Mouse (Mus musculus): ENCODE measurements around the gene Gm47996. TPM values are rescaled to one million over a fixed set of nuclear protein-coding genes. Genes with fewer than 3 reads are reported as not detected.

Gene Gm47996
- polyA plus RNA-seq, 1 experiment from 2014 or later: not detected

- Histone ChIP-seq H3K27me3 (replicated peaks) (no peaks in the 10 kb centered on the region), H3K9me3 (no peaks in the 10 kb centered on the region), H3K36me3 (no peaks in the 10 kb centered on the region), H3K27ac (no peak overlapping the region), H3K4me1 (replicated peaks) (no peaks in the 10 kb centered on the region), H3K9ac (no peak overlapping the region), H3K4me3 (replicated peaks) (no peak overlapping the region), H3K4me2 (replicated peaks) (no peak overlapping the region)
- 66% methylated on average over 13 of the region's 13 CpGs for WGBS
- no peak for ATAC-seq
Measured at GRCm38 (mm10) chr1:151236141-151236930, 26.4 kb downstream of the Gm47996 start.

- Histone ChIP-seq H3K9me3 (no peaks in the 10 kb centered on the region), H3K36me3 (no peaks in the 10 kb centered on the region), H3K9ac (no peak overlapping the region), H3K27ac (no peak overlapping the region), H3K4me2 (replicated peaks) (no peak overlapping the region), H3K4me1 (replicated peaks) (no peaks in the 10 kb centered on the region), H3K27me3 (replicated peaks) (no peaks in the 10 kb centered on the region), H3K4me3 (replicated peaks) (no peak overlapping the region)
- ATAC-seq: no peak
- 67% methylated on average over 3 of the region's 3 CpGs for WGBS
Measured at GRCm38 (mm10) chr1:151237780-151238179, 27.8 kb downstream of the Gm47996 start.

- no peaks in the 10 kb centered on the region for H3K9me3 ChIP-seq
- no peaks in the 10 kb centered on the region for H3K4me1 ChIP-seq (replicated peaks)
- H3K36me3 ChIP-seq: no peaks in the 10 kb centered on the region
- ATAC-seq: no peak
- no peaks in the 10 kb centered on the region for H3K27me3 ChIP-seq (replicated peaks)
- no peak overlapping the region for H3K9ac ChIP-seq
- WGBS: 85% methylated on average over 4 of the region's 4 CpGs
- H3K4me2 ChIP-seq (replicated peaks): no peak overlapping the region
- no peak overlapping the region for H3K27ac ChIP-seq
- H3K4me3 ChIP-seq (replicated peaks): no peak overlapping the region
Measured at GRCm38 (mm10) chr1:151243332-151243731, 33.4 kb downstream of the Gm47996 start.

DNA sequence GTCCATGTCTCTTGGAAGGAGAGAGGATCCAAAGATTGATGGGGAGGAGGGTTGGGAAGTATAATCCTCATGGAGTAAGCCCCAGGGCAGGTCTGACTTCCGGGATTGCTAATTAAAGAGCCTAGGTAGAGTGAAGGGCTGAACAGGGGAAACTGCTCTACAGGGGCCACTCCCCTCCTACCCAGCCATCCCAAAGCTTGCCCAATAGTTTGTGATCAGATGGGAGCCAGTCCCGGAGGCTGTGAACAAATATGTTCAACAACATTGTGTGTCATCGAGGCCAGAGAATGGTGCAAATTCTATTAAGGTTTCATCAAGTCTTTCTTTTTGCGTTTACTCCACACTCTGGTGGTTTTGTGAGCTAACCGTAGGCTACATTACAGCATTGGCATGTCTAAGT, 34.1 kb downstream of the Gm47996 start:
- Histone ChIP-seq H3K27ac (no peak overlapping the region), H3K9ac (no peak overlapping the region), H3K9me3 (no peaks in the 10 kb centered on the region), H3K4me2 (replicated peaks) (no peak overlapping the region), H3K4me1 (replicated peaks) (no peaks in the 10 kb centered on the region), H3K4me3 (replicated peaks) (no peak overlapping the region), H3K36me3 (no peaks in the 10 kb centered on the region), H3K27me3 (replicated peaks) (no peaks in the 10 kb centered on the region)
- WGBS: 98% methylated on average over 5 of the region's 5 CpGs
- no peak for ATAC-seq

DNA sequence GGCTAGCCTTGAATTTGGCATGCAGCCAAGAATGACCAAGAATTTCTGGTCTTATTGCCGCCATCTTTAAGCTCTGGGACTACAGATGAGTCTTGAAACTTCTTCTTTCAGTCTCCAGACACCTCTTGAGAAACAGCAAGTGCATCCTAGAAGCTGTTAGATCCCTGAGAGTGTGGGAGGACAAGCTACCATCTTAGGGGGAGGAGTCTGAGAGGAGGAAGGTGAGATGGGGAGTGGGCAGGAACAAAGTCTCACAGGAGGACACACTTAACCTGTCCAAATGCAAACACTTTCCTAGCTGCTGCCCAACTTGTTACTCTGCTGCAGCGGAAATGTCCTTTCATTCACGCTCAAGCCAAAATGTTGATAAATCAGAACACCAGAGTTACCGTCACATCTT, 34.8 kb downstream of the Gm47996 start:
- Histone ChIP-seq H3K9ac (no peak overlapping the region), H3K4me3 (replicated peaks) (no peak overlapping the region), H3K4me1 (replicated peaks) (no peaks in the 10 kb centered on the region), H3K36me3 (no peaks in the 10 kb centered on the region), H3K4me2 (replicated peaks) (no peak overlapping the region), H3K27ac (no peak overlapping the region), H3K9me3 (no peaks in the 10 kb centered on the region), H3K27me3 (replicated peaks) (no peaks in the 10 kb centered on the region)
- WGBS: 86% methylated on average over 4 of the region's 4 CpGs
- no peak for ATAC-seq

DNA sequence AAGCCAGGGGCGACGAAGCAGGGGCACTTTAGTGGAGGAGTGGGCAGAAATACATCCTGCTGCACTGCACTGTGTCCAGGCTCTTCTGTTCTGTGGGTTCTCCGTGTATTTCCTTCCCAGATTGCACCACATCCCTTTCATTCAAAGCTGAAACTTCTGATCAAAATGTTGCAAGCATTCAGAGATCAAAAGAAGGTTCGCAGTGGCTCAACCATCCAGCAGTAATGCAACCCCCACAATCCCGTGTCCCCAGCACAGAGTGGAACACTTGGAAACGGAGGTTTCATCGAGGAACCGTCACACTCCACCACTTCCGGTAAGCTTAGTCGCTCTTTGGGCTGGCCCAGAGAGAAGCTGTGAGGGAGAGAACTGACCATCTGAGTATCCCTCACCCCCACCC, 35.2 kb downstream of the Gm47996 start:
- Histone ChIP-seq H3K27ac (no peak overlapping the region), H3K27me3 (replicated peaks) (no peaks in the 10 kb centered on the region), H3K4me3 (replicated peaks) (no peak overlapping the region), H3K9ac (no peak overlapping the region), H3K4me1 (replicated peaks) (no peaks in the 10 kb centered on the region), H3K9me3 (no peaks in the 10 kb centered on the region), H3K4me2 (replicated peaks) (no peak overlapping the region), H3K36me3 (no peaks in the 10 kb centered on the region)
- WGBS: 84% methylated on average over 10 of the region's 10 CpGs
- no peak for ATAC-seq

DNA sequence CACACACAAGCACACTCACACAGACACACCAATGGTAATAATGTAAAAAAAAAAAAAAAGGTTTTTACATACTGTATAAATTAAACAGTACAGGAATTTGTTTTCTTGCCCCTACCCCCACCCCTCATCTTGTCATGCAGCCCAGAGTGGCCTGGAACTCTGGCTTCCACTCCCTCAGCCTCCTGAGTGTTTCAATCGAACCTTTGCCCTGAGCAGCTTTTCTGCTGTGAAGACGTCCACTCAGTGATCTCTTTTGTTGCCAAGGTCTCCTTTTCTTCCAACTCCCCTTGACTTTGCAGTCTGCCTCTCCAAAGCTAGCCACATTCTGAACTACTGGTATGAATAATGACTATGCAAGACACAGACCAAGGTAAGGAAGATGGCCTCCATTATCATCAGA, 35.9 kb downstream of the Gm47996 start:
- WGBS: 77% methylated on average over 2 of the region's 2 CpGs
- no peaks in the 10 kb centered on the region for H3K36me3 ChIP-seq
- no peak for ATAC-seq

GRCm38 (mm10) chr1:151250109-151250508, 40.2 kb downstream of the Gm47996 start:
- no peaks in the 10 kb centered on the region for H3K36me3 ChIP-seq
- no peak overlapping the region for H3K4me2 ChIP-seq (replicated peaks)
- H3K4me1 ChIP-seq (replicated peaks): no peaks in the 10 kb centered on the region
- H3K4me3 ChIP-seq (replicated peaks): no peak overlapping the region
- H3K27me3 ChIP-seq (replicated peaks): no peaks in the 10 kb centered on the region
- no peak overlapping the region for H3K9ac ChIP-seq
- H3K9me3 ChIP-seq: no peaks in the 10 kb centered on the region
- H3K27ac ChIP-seq: no peak overlapping the region
- 82% methylated on average over 3 of the region's 3 CpGs for WGBS
- ATAC-seq: no peak

More for the DNA sequence above, 35.9 kb downstream of the Gm47996 start:
- Histone ChIP-seq H3K9ac (no peak overlapping the region), H3K4me2 (replicated peaks) (no peak overlapping the region), H3K27me3 (replicated peaks) (no peaks in the 10 kb centered on the region), H3K27ac (no peak overlapping the region), H3K9me3 (no peaks in the 10 kb centered on the region), H3K4me1 (replicated peaks) (no peaks in the 10 kb centered on the region), H3K4me3 (replicated peaks) (no peak overlapping the region)

GRCm38 (mm10) chr1:151250529-151251193, 40.7 kb downstream of the Gm47996 start:
- 53% methylated on average over 18 of the region's 18 CpGs for WGBS
- no peaks in the 10 kb centered on the region for H3K4me1 ChIP-seq (replicated peaks)

GRCm38 (mm10) chr1:151251194-151252010, 41.5 kb downstream of the Gm47996 start:
- no peaks in the 10 kb centered on the region for H3K36me3 ChIP-seq
- WGBS: 80% methylated on average over 14 of the region's 14 CpGs
- H3K4me1 ChIP-seq (replicated peaks): no peaks in the 10 kb centered on the region
- no peak overlapping the region for H3K9ac ChIP-seq
- no peaks in the 10 kb centered on the region for H3K9me3 ChIP-seq
- no peak overlapping the region for H3K4me3 ChIP-seq (replicated peaks)
- no peaks in the 10 kb centered on the region for H3K27me3 ChIP-seq (replicated peaks)
- H3K27ac ChIP-seq: no peak overlapping the region
- peak overlapping the region; percentile 29 for H3K4me2 ChIP-seq (replicated peaks)
- ATAC-seq: peak; percentile 32; the same call in 1 of the 2 replicates

More at GRCm38 (mm10) chr1:151250529-151251193, 40.7 kb downstream of the Gm47996 start:
- no peaks in the 10 kb centered on the region for H3K9me3 ChIP-seq
- H3K27me3 ChIP-seq (replicated peaks): no peaks in the 10 kb centered on the region
- H3K36me3 ChIP-seq: no peaks in the 10 kb centered on the region
- H3K9ac ChIP-seq: no peak overlapping the region
- ATAC-seq: peak; percentile 76
- no peak overlapping the region for H3K4me3 ChIP-seq (replicated peaks)
- no peak overlapping the region for H3K27ac ChIP-seq
- H3K4me2 ChIP-seq (replicated peaks): peak overlapping the region; percentile 29

GRCm38 (mm10) chr1:151255422-151255821, 45.5 kb downstream of the Gm47996 start:
- Histone ChIP-seq H3K9me3 (no peaks in the 10 kb centered on the region), H3K4me1 (replicated peaks) (no peaks in the 10 kb centered on the region), H3K4me2 (replicated peaks) (no peak overlapping the region), H3K27me3 (replicated peaks) (no peaks in the 10 kb centered on the region), H3K9ac (no peak overlapping the region), H3K27ac (no peak overlapping the region), H3K4me3 (replicated peaks) (no peak overlapping the region), H3K36me3 (no peaks in the 10 kb centered on the region)
- ATAC-seq: no peak
- WGBS: 73% methylated on average over 5 of the region's 5 CpGs

All from intestine, embryonic 15.5 days (tissue).